Mouse (Mus musculus): ENCODE results near the gene Sp2. TPM values are rescaled to one million over a fixed set of nuclear protein-coding genes. Genes with fewer than 3 reads are reported as not detected.

The Sp2 gene
- polyA plus RNA-seq, 1 experiment = 12.3 TPM

DNA sequence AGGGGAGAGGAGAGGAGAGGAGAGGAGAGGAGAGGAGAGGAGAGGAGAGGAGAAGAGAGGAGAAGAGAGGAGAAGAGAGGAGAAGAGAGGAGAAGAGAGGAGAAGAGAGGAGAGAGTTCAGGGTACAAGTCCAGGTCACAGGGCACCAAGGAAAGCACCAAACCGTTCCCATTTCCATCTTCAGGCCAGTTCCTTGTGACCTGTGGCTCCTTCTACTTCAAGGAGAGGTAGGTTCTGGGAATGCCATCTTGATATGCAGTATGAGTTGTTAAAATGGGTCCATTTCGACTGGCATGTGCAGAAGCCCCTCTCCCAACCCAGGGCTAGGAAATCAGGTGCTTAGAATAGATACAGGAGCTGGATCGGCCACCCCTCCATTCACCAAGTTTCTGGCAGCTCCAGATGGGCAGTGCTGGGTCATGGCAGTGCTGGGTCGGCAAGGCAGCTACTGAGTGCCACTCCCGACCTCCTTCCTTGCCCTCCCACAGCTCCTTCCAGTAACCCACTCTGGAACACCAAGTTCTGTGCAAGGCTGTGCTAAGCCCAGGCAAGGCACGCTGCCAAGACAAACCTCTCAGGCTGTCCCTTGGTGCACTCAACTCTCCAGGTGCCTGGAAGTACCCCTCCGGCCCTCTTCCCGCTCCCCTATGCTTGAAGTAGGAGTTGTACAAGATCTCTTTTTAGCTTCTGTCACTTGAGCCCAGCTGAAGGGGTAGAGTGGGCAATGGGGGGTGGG lies 51.3 kb downstream of the Sp2 start:
- Histone ChIP-seq H3K4me1 (ENCODE audit: control insufficient read depth, insufficient read depth, low read length) (no peaks in the 10 kb centered on the region), H3K4me3 (ENCODE audit: insufficient read depth, low read length) (no peak overlapping the region), H3K27ac (ENCODE audit: insufficient read depth, low read length) (no peak overlapping the region)
- TF ChIP-seq CTCF (IDR thresholded peaks at IDR 0.05; ENCODE audit: borderline replicate concordance, insufficient read depth, low read length) (no peak), POLR2A (IDR thresholded peaks at IDR 0.05; ENCODE audit: low read depth, low read length) (no peak)

GRCm38 (mm10) chr11:96929766-96930331 lies 52.9 kb downstream of the Sp2 start:
- H3K27ac ChIP-seq (ENCODE audit: insufficient read depth, low read length) = no peak overlapping the region
- H3K4me3 ChIP-seq (ENCODE audit: insufficient read depth, low read length) = no peak overlapping the region
- no peaks in the 10 kb centered on the region for H3K4me1 ChIP-seq (ENCODE audit: control insufficient read depth, insufficient read depth, low read length)
- TF ChIP-seq CTCF (IDR thresholded peaks at IDR 0.05; ENCODE audit: borderline replicate concordance, insufficient read depth, low read length) (no peak), POLR2A (IDR thresholded peaks at IDR 0.05; ENCODE audit: low read depth, low read length) (no peak)

GRCm38 (mm10) chr11:96929096-96929765 lies 53.5 kb downstream of the Sp2 start:
- H3K27ac ChIP-seq (ENCODE audit: insufficient read depth, low read length) = no peak overlapping the region
- TF ChIP-seq CTCF (IDR thresholded peaks at IDR 0.05; ENCODE audit: borderline replicate concordance, insufficient read depth, low read length) (no peak), POLR2A (IDR thresholded peaks at IDR 0.05; ENCODE audit: low read depth, low read length) (no peak)
- H3K4me3 ChIP-seq (ENCODE audit: insufficient read depth, low read length) = no peak overlapping the region

GRCm38 (mm10) chr11:96928691-96929090 lies 54.1 kb downstream of the Sp2 start:
- H3K4me1 ChIP-seq (ENCODE audit: control insufficient read depth, insufficient read depth, low read length) = no peaks in the 10 kb centered on the region
- H3K27ac ChIP-seq (ENCODE audit: insufficient read depth, low read length) = no peak overlapping the region
- TF ChIP-seq CTCF (IDR thresholded peaks at IDR 0.05; ENCODE audit: borderline replicate concordance, insufficient read depth, low read length) = no peak
- no peak for TF ChIP-seq POLR2A (IDR thresholded peaks at IDR 0.05; ENCODE audit: low read depth, low read length)
- no peak overlapping the region for H3K4me3 ChIP-seq (ENCODE audit: insufficient read depth, low read length)

More at GRCm38 (mm10) chr11:96929096-96929765, 53.5 kb downstream of the Sp2 start:
- H3K4me1 ChIP-seq (ENCODE audit: control insufficient read depth, insufficient read depth, low read length) = no peaks in the 10 kb centered on the region

GRCm38 (mm10) chr11:96928088-96928487 lies 54.7 kb downstream of the Sp2 start, which contains the start of gene Prr15l:
Gene Prr15l (plus strand): TSS chr11:96928104.
- H3K4me3 ChIP-seq (ENCODE audit: insufficient read depth, low read length) = no peak within 1 kb of the TSS
- H3K27ac ChIP-seq (ENCODE audit: insufficient read depth, low read length) = no peak within 1 kb of the TSS
- TF ChIP-seq CTCF (IDR thresholded peaks at IDR 0.05; ENCODE audit: borderline replicate concordance, insufficient read depth, low read length) (no peak), POLR2A (IDR thresholded peaks at IDR 0.05; ENCODE audit: low read depth, low read length) (no peak)
- H3K4me1 ChIP-seq (ENCODE audit: control insufficient read depth, insufficient read depth, low read length) = no peaks in the 10 kb centered on the region

DNA sequence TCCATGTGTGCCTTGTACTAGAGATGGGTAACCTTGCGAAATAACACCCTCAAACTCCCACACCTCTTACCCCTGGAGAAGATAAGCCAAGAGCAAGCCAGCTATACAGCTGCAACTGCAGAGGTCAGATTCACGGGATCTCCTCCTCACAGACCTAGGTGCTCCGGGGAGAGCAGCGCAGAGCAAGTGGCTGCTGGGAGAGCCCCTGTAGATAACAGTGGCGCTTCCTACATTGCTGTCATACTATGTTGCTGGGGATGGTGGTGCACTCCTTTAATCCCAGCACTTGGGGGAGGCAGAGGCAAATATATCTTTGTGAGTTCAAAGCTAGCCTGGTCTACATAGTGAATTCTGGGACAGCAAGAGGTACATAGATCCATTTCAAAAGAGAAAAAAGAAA lies 56.2 kb downstream of the Sp2 start:
- Histone ChIP-seq H3K27ac (ENCODE audit: insufficient read depth, low read length) (no peak overlapping the region), H3K4me3 (ENCODE audit: insufficient read depth, low read length) (no peak overlapping the region)
- no peak for TF ChIP-seq CTCF (IDR thresholded peaks at IDR 0.05; ENCODE audit: borderline replicate concordance, insufficient read depth, low read length)
- no peak for TF ChIP-seq POLR2A (IDR thresholded peaks at IDR 0.05; ENCODE audit: low read depth, low read length)

GRCm38 (mm10) chr11:96925469-96926148 lies 57.1 kb downstream of the Sp2 start:
- Histone ChIP-seq H3K4me3 (ENCODE audit: insufficient read depth, low read length) (no peak overlapping the region), H3K27ac (ENCODE audit: insufficient read depth, low read length) (no peak overlapping the region), H3K4me1 (ENCODE audit: control insufficient read depth, insufficient read depth, low read length) (no peaks in the 10 kb centered on the region)
- no peak for TF ChIP-seq POLR2A (IDR thresholded peaks at IDR 0.05; ENCODE audit: low read depth, low read length)
- TF ChIP-seq CTCF (IDR thresholded peaks at IDR 0.05; ENCODE audit: borderline replicate concordance, insufficient read depth, low read length) = no peak

More for the DNA sequence above, 56.2 kb downstream of the Sp2 start:
- H3K4me1 ChIP-seq (ENCODE audit: control insufficient read depth, insufficient read depth, low read length) = no peaks in the 10 kb centered on the region

DNA sequence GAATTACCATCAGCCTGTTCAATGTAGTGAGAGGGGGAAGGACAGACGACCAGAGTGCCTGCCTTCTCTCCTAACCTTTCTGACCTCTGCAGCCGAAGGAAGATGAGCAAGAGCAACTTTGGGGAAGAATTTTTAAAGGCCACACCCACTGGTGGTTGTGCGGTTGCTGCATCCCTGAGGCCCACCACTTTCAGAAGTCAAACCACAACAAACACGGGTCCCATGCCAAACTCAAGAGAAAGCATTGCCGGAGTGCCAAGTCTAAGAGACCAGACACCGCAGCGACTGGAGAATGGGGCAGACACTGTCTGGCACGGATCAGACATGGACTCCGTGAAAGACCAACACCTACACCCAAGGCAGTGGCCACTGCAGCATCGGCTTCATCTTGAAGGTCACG lies 57.9 kb downstream of the Sp2 start:
- Histone ChIP-seq H3K27ac (ENCODE audit: insufficient read depth, low read length) (no peak overlapping the region), H3K4me3 (ENCODE audit: insufficient read depth, low read length) (no peak overlapping the region), H3K4me1 (ENCODE audit: control insufficient read depth, insufficient read depth, low read length) (no peaks in the 10 kb centered on the region)
- TF ChIP-seq POLR2A (IDR thresholded peaks at IDR 0.05; ENCODE audit: low read depth, low read length) (no peak), CTCF (IDR thresholded peaks at IDR 0.05; ENCODE audit: borderline replicate concordance, insufficient read depth, low read length) (no peak)

DNA sequence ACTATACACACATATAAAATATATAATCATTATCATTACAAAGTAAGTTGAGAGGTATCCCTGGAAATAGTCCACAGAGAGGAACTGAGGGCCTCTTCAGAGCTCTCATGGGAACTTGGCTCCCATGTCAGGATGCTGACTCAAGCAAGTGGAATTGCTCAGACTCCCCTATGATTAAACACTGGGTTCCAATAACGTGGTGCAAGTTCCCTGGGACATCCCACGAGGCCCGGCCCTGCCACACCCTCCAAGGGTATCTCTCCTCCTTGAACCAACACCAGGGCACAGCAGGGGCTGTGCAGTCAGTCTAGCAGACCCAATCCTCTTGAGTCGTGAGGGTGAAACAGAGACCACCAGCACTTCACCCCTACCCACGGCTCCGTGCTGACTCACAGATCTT lies 63.8 kb downstream of the Sp2 start:
- H3K4me1 ChIP-seq (ENCODE audit: control insufficient read depth, insufficient read depth, low read length) = peaks cover 9% of the 10 kb centered on the region
- no peak overlapping the region; the same call in 1 of the 2 replicates for H3K27ac ChIP-seq (ENCODE audit: insufficient read depth, low read length)
- TF ChIP-seq CTCF (IDR thresholded peaks at IDR 0.05; ENCODE audit: borderline replicate concordance, insufficient read depth, low read length) (no peak), POLR2A (IDR thresholded peaks at IDR 0.05; ENCODE audit: low read depth, low read length) (no peak)
- no peak overlapping the region for H3K4me3 ChIP-seq (ENCODE audit: insufficient read depth, low read length)
